Mouse (Mus musculus) liver, adult 2 months (tissue): ENCODE measurements around the gene Fhit. TPM values are rescaled to one million over a fixed set of nuclear protein-coding genes. Genes with fewer than 3 reads are reported as not detected.

Experiments used
- DNase-seq: peaks from one replicate; pipeline ENCODE4 v3.0.0-alpha.2; 2011; ENCODE audit warnings: low read depth, low spot score; ENCODE audit errors: extremely low read depth
- H3K27ac ChIP-seq: fragments of 200-500 bp; replicated peaks from 2 replicates; pipeline ENCODE4 v1.5.1; 2012; ENCODE audit warnings: low read depth, mild to moderate bottlenecking, control low read depth, inconsistent platforms, low read length; ENCODE audit not compliant: insufficient read depth
- H3K27me3 ChIP-seq: fragments of 200-500 bp; 2 replicates; pipeline ENCODE4 v1.6.1; 2012; ENCODE audit warnings: mild to moderate bottlenecking, moderate library complexity, low read length, inconsistent platforms; ENCODE audit not compliant: control insufficient read depth, insufficient read depth
- H3K36me3 ChIP-seq: fragments of 200-500 bp; 2 replicates; pipeline ENCODE4 v1.6.1; 2012; ENCODE audit warnings: low read length, inconsistent platforms; ENCODE audit not compliant: control insufficient read depth, insufficient read depth
- H3K4me1 ChIP-seq: fragments of 200-500 bp; 2 replicates; pipeline ENCODE4 v1.6.1; 2011; ENCODE audit warnings: low read length; ENCODE audit not compliant: control insufficient read depth, insufficient read depth
- H3K4me3 ChIP-seq: fragments of 200-500 bp; 2 replicates; pipeline ENCODE4 v1.5.1; 2011; ENCODE audit warnings: low read depth, mild to moderate bottlenecking, control low read depth, low read length, moderate library complexity; ENCODE audit not compliant: insufficient read depth
- H3K79me2 ChIP-seq: fragments of 200-500 bp; 2 replicates; pipeline ENCODE4 v1.6.1; 2012; ENCODE audit warnings: inconsistent platforms, mild to moderate bottlenecking, low read length, moderate library complexity; ENCODE audit not compliant: control insufficient read depth, insufficient read depth
- H3K9ac ChIP-seq: fragments of 200-500 bp; 2 replicates; pipeline ENCODE4 v1.6.1; 2012; ENCODE audit warnings: low read depth, mild to moderate bottlenecking, control low read depth, inconsistent platforms, low read length
- CTCF ChIP-seq: fragments of 200-500 bp; IDR thresholded peaks from 2 replicates; pipeline ENCODE4 v1.5.1; 2011; ENCODE audit warnings: low read depth, low read length, control low read depth
- POLR2A ChIP-seq: fragments of 200-500 bp; IDR thresholded peaks from 2 replicates; pipeline ENCODE4 v1.6.1; 2011; ENCODE audit warnings: low read length, control low read depth; ENCODE audit not compliant: insufficient read depth; ENCODE audit errors: extremely low read depth
- WGBS: fragments of 180-500 bp; shearing (Covaris S2); methylation state at CpG from one replicate; pipeline ENCODE4 v1.1.7; 2018; 5-methylcytosine and 5-hydroxymethylcytosine counted together
- polyA plus RNA-seq: library from polyadenylated mRNA; depleted of rRNA; stranded (reverse); fragments of >200 nt; gene quantifications from 2 replicates; pipeline ENCODE4 v1.2.3, GENCODE M21; 2012
- total RNA-seq: library from RNA; depleted of rRNA; stranded (reverse); fragments of >200 nt; gene quantifications from 2 replicates; pipeline ENCODE4 v1.2.3, GENCODE M21; 2014

Fhit gene
- total and polyA plus RNA-seq, 2 experiments: 7.6 to 7.8 TPM

DNA sequence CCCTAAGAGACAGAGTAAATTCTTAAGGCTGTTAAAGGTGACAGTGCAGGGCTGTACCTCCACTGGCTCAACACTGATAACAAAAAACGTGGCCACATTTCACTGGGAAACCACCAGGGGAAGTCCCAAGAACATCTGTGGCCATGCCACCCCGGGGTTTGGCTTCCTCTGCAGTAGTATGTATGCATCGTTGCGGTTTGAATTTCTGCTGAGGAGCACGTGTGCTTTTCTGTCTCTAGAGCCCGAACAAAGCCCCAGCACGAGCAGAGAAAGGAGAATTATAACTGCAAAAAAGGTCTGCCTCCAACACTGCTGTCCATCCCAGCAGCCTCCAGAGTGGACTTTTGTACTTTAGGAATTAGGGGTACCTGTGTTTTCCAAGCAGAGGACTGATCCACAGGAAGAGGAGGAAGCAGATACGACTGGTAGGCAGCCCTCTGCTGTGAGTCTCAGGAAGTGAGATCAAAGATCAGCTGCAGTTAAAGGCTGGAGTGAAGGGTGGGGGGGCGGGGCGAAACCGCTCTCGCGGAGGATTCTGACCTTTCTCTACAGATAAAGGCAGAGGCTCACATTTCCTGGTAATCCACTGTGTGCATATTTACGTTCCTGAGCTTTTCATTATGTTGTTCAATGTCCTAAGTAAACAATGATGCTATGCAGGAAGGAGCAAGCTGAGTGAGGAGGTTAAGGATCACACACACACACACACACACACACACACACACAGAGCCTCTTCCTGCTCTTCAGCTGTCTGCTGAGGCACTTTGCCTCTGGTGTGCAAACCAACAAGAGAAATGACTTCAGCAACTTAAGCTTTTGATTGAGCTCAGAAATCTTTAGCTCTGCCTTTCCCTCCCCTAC is 708.6 kb downstream of the Fhit start:
- no peaks in the 10 kb centered on the region for H3K79me2 ChIP-seq
- peak; percentile 70 for DNase-seq
- H3K36me3 ChIP-seq: no peaks in the 10 kb centered on the region
- TF ChIP-seq CTCF: no peak
- H3K4me3 ChIP-seq: peak overlapping the region; percentile 25
- peaks cover 9% of the 10 kb centered on the region for H3K4me1 ChIP-seq
- H3K27ac ChIP-seq: no peak overlapping the region
- peak overlapping the region; percentile 58; the same call in 1 of the 2 replicates for H3K9ac ChIP-seq
- 3% methylated on average over 14 of the region's 14 CpGs for WGBS
- no peaks in the 10 kb centered on the region for H3K27me3 ChIP-seq

DNA sequence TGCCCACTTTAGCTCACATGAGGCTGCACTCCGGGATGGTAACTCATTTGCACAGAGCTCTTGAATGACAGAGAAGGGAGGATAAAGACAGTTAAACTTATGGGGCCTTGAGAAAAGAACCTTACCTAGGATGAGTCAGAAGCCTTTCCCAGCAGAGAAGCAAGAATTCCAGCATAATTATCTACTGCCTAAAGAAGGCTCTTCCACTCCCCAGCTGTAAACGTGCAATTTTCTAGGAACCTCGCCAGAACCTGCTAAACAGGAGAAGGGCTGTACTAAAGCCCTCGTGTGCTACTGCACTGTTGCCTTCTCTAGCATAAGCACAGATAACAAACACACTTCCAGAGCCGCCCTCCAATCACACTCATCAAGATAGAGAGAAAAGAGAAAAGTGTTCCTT is 709.6 kb downstream of the Fhit start:
- H3K27me3 ChIP-seq: no peaks in the 10 kb centered on the region
- H3K4me1 ChIP-seq: peaks cover 9% of the 10 kb centered on the region
- no peak for DNase-seq
- H3K27ac ChIP-seq: no peak overlapping the region
- H3K9ac ChIP-seq: no peak overlapping the region
- H3K79me2 ChIP-seq: no peaks in the 10 kb centered on the region
- TF ChIP-seq POLR2A: no peak
- no peak for TF ChIP-seq CTCF
- 64% methylated on average over 5 of the region's 5 CpGs for WGBS
- no peak overlapping the region for H3K4me3 ChIP-seq
- no peaks in the 10 kb centered on the region for H3K36me3 ChIP-seq

DNA sequence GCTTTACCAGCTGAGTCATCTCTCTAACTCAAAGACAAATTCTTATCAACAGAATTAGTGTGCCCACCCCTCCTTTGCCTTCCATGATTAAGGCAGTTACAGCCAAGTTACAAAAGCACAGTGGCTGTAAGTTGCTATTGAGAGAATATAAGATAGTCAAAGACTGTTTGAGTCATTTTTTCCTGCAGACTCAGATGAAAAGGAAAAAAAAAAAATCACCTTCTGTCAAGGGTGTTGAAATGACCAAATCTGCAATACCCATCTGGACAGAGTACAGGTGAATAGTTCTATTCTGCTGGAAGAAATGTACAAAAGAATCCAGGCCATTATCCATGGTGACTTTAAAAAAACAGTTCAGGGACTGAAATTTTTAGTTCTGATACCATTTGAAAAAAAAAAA is 716.5 kb downstream of the Fhit start:
- TF ChIP-seq POLR2A (no peak), CTCF (no peak)
- H3K36me3 ChIP-seq: no peaks in the 10 kb centered on the region

DNA sequence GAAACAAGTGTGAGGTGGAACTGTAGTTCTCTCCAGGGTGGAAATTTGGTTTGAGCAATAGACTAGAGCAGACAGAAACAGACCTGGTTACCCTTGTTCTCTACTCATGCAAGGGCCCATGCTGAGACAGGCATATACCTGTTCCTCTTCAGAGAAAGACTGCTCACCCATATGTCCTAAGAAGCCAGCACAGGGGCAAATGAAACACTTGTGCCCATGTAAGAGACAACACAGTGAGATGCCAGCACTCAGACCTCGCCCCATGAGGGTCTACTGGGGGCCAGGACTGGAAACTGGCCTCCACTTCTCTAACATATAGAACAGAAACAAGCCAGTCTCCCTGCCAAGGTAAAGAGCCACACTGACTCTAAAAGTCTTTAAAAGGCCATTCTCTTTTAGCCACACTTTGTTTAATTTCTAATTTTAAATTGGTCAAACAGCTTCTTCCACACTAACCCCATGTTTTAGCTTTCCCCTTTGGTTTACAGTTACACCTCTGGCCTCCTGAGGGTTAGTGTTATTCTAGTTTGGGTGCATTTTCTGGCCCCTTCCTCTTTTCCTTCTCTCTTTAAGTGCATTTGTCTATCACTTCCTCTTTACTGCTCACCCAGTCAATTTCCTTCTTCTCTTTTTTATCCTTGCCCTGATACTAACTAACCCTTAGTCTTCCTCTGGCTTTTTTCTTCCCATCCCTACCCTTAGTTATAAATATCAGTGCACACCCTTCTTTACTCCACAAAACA is 722.7 kb downstream of the Fhit start:
- Histone ChIP-seq H3K4me1 (no peaks in the 10 kb centered on the region; the same call in 1 of the 2 replicates), H3K36me3 (no peaks in the 10 kb centered on the region), H3K4me3 (no peak overlapping the region), H3K9ac (no peak overlapping the region), H3K27me3 (no peaks in the 10 kb centered on the region), H3K27ac (no peak overlapping the region), H3K79me2 (no peaks in the 10 kb centered on the region)
- no peak for TF ChIP-seq CTCF
- TF ChIP-seq POLR2A: no peak
- DNase-seq: no peak
- 88% methylated on average over 1 of the region's 1 CpGs for WGBS

More for the DNA sequence above, 716.5 kb downstream of the Fhit start:
- H3K27ac ChIP-seq: no peak overlapping the region
- no peaks in the 10 kb centered on the region for H3K79me2 ChIP-seq
- H3K27me3 ChIP-seq: no peaks in the 10 kb centered on the region
- DNase-seq: no peak
- H3K9ac ChIP-seq: no peak overlapping the region
- H3K4me1 ChIP-seq: no peaks in the 10 kb centered on the region
- no peak overlapping the region for H3K4me3 ChIP-seq

DNA sequence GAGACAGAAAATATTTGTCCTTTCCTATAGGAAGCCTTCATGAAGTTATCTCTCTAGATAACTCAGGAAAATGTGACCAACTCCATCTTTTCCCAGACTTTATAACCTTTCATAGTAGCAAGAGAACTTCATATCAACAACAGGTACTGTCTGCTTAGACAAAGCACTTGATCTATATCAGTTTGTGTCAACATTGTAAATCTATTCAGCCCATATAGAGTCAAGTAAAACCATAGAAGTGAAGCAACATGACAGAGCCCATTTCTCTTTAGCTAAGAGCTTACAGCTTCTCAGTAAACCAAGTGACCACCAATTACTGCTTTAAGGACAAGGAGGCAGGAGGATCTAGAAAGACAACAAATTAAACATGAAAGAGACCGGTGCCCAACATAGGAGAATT is 725.6 kb downstream of the Fhit start:
- Histone ChIP-seq H3K27ac (no peak overlapping the region), H3K4me3 (no peak overlapping the region), H3K27me3 (no peaks in the 10 kb centered on the region), H3K36me3 (no peaks in the 10 kb centered on the region), H3K79me2 (no peaks in the 10 kb centered on the region), H3K4me1 (no peaks in the 10 kb centered on the region; the same call in 1 of the 2 replicates), H3K9ac (no peak overlapping the region)
- no peak for TF ChIP-seq POLR2A
- TF ChIP-seq CTCF: no peak
- WGBS: 100% methylated on average over 1 of the region's 1 CpGs
- no peak for DNase-seq

DNA sequence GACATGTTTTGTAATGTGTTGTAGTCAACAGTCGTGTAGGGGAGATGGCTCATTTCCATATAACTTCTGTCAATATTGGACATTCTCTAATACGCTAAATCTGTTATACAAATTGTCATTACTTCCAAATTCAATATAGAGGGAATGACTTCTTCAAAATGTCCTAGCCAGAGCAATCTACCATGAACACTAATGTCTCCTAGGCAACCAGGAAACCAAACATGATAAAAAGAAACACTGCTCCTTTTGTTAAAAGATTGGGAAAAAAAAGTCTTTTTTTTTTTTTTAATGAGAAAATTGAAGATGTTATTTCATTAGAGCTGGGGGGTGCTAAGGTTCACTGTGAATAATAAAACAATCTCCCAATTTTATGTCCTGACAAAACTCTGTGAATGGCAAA is 729.3 kb downstream of the Fhit start:
- no peak overlapping the region for H3K27ac ChIP-seq
- no peaks in the 10 kb centered on the region for H3K36me3 ChIP-seq
- no peak for DNase-seq
- H3K79me2 ChIP-seq: no peaks in the 10 kb centered on the region
- no peak for TF ChIP-seq CTCF
- no peak for TF ChIP-seq POLR2A
- WGBS: 25% methylated on average over 2 of the region's 2 CpGs
- no peaks in the 10 kb centered on the region for H3K27me3 ChIP-seq
- H3K4me1 ChIP-seq: no peaks in the 10 kb centered on the region
- H3K9ac ChIP-seq: no peak overlapping the region
- no peak overlapping the region for H3K4me3 ChIP-seq
